ENCODE assay signal across 9 mouse cellular contexts in the genomic region with DNA sequence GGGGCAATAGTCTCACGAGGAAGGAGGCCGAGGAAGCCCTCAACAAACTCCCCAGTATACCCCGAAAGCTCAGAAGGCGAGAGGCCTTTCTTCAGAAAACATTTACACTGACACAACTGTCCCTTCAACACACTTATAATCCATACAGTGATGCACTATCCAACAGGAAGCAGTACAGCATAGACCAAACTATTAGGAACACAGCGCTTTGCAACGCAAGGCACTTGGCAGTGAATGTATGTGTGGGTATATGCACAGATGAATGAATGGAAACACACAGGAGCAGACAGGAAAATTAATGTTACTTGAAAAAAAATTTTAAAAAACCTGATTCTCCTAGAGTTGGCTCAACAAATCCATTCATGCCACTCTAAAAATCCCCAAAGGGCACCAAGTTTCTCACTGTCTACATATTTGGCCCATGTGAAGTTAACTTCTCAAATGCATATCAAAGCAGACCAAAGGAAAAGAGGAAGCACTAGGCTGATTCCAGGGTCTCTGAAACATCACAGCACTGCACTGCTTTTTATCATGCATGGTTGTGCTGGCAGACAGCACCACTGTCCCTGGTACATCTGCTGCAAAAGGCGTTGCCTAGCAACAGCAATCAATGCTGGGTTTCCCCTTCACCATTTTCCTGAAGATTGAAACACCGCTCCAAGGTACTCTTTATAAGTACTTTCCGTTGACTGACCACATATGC.
DNase-seq lines count a peak whose midpoint lies in the region; ATAC-seq and TF ChIP-seq lines count a peak whose summit lies in the region.
"Had no signal": no experiment of that assay in that cellular context is flagged by ENCODE, and none has a peak within 500 bp of the region (broad histone marks: within the 10 kb centered on the region; RNA-seq: fewer than 3 reads in every experiment).

No protein-coding gene starts in this region.

- no peak for TF ChIP-seq CTCF in heart, adult 2 months (IDR thresholded peaks at IDR 0.05)

- no peaks in the 10 kb centered on the region for H3K36me3 ChIP-seq in forebrain, embryonic 15.5 days
- H3K36me3 ChIP-seq in neural tube, embryonic 12.5 days = no peaks in the 10 kb centered on the region
- no peaks in the 10 kb centered on the region for H3K36me3 ChIP-seq in heart, adult 2 months (ENCODE audit: control insufficient read depth, insufficient read depth, low read length)
- H3K36me3 ChIP-seq: limb, embryonic 13.5 days had no signal

- no peaks in the 10 kb centered on the region for H3K9me3 ChIP-seq in forebrain, embryonic 15.5 days
- no peaks in the 10 kb centered on the region for H3K9me3 ChIP-seq in neural tube, embryonic 12.5 days
- H3K9me3 ChIP-seq: limb, embryonic 13.5 days had no signal

- no peak for TF ChIP-seq POLR2A in heart, adult 2 months (IDR thresholded peaks at IDR 0.05; ENCODE audit: insufficient read depth, low read depth, low read length)

- H3K79me2 ChIP-seq in heart, adult 2 months (replicated peaks; ENCODE audit: control insufficient read depth, insufficient read depth, low read length) = no peaks in the 10 kb centered on the region

- peak overlapping the region; percentile 67 for H3K27ac ChIP-seq in forebrain, embryonic 15.5 days (replicated peaks)
- no peak overlapping the region for H3K27ac ChIP-seq in neural tube, embryonic 12.5 days
- H3K27ac ChIP-seq in heart, adult 2 months = no peak overlapping the region
- H3K27ac ChIP-seq: limb, embryonic 13.5 days had no signal

- no peak for TF ChIP-seq EP300 in heart, adult 2 months (IDR thresholded peaks at IDR 0.05; ENCODE audit: insufficient read depth, low read depth, low read length)

- H3K9ac ChIP-seq in forebrain, embryonic 15.5 days (replicated peaks) = no peak overlapping the region
- no peak overlapping the region for H3K9ac ChIP-seq in neural tube, embryonic 12.5 days
- no peak overlapping the region for H3K9ac ChIP-seq in heart, adult 2 months (ENCODE audit: low read depth, low read length)
- H3K9ac ChIP-seq: limb, embryonic 13.5 days had no signal

- H3K27me3 ChIP-seq in forebrain, embryonic 15.5 days = no peaks in the 10 kb centered on the region
- H3K27me3 ChIP-seq in neural tube, embryonic 12.5 days (replicated peaks) = no peaks in the 10 kb centered on the region
- no peaks in the 10 kb centered on the region for H3K27me3 ChIP-seq in heart, adult 2 months (ENCODE audit: control insufficient read depth, insufficient read depth, low read length)
- H3K27me3 ChIP-seq: limb, embryonic 13.5 days had no signal

- peaks cover 18% of the 10 kb centered on the region for H3K4me1 ChIP-seq in forebrain, embryonic 15.5 days
- H3K4me1 ChIP-seq in neural tube, embryonic 12.5 days = 0 out of 2 replicates have a peak, but pooled peaks cover 12% of the 10 kb centered on the region
- H3K4me1 ChIP-seq in heart, adult 2 months (ENCODE audit: control insufficient read depth, insufficient read depth, low read length) = no peaks in the 10 kb centered on the region
- H3K4me1 ChIP-seq: limb, embryonic 13.5 days had no signal

- intact Hi-C loops in heart, adult 2 months (cut with DNase I) = no loop called here

- ATAC-seq in forebrain, embryonic 15.5 days (replicated peaks) = peak; percentile 95
- ATAC-seq in neural tube, embryonic 12.5 days (ENCODE audit: low FRiP score, low read depth) = peak; percentile 77

- no peak overlapping the region for H3K4me3 ChIP-seq in forebrain, embryonic 15.5 days
- H3K4me3 ChIP-seq in neural tube, embryonic 12.5 days = no peak overlapping the region
- no peak overlapping the region for H3K4me3 ChIP-seq in heart, adult 2 months
- H3K4me3 ChIP-seq: limb, embryonic 13.5 days had no signal

- peak; percentile 32 for DNase-seq in R1 (ENCODE audit: low read depth, low spot score)
- peak; percentile 27 to 51 for DNase-seq in layer of hippocampus, adult 8-10 months (ENCODE audit: low spot score in 2 of 2)
- DNase-seq in testis, postnatal 10 days (ENCODE audit: low spot score) = no peak
- DNase-seq in heart, adult 2 months = no peak
- no peak for DNase-seq in cerebellum, adult 18-20 months
- DNase-seq: cerebellum, adult 9-11 months had no signal

- H3K4me2 ChIP-seq in forebrain, embryonic 15.5 days (replicated peaks) = no peak overlapping the region
- H3K4me2 ChIP-seq in neural tube, embryonic 12.5 days (replicated peaks) = no peak overlapping the region
- H3K4me2 ChIP-seq: limb, embryonic 13.5 days had no signal

- 76% methylated on average over 9 of the region's 9 CpGs for WGBS in forebrain, embryonic 15.5 days
- whole genome bisulfite sequencing in neural tube, embryonic 12.5 days = 78% methylated on average over 9 of the region's 9 CpGs
- 86% methylated on average over 9 of the region's 9 CpGs for WGBS in heart, adult 2 months

Comparison
In these comparisons a context has a peak if more than half of its experiments do, and no peak if none do; other contexts are left out.
1. DNase-seq: peak in R1 (single experiment) and layer of hippocampus, adult 8-10 months (2 of 2); none in testis, postnatal 10 days (single experiment), heart, adult 2 months (0 of 2) and cerebellum, adult 18-20 months (0 of 2).